Mouse (Mus musculus) layer of hippocampus, adult 11-12 months (tissue): ENCODE measurements around the gene Rreb1.

Experiments
- DNase-seq: peaks from one replicate; pipeline ENCODE4 v3.0.0; 2022; ENCODE audit warnings: low spot score

The Rreb1 gene

DNA sequence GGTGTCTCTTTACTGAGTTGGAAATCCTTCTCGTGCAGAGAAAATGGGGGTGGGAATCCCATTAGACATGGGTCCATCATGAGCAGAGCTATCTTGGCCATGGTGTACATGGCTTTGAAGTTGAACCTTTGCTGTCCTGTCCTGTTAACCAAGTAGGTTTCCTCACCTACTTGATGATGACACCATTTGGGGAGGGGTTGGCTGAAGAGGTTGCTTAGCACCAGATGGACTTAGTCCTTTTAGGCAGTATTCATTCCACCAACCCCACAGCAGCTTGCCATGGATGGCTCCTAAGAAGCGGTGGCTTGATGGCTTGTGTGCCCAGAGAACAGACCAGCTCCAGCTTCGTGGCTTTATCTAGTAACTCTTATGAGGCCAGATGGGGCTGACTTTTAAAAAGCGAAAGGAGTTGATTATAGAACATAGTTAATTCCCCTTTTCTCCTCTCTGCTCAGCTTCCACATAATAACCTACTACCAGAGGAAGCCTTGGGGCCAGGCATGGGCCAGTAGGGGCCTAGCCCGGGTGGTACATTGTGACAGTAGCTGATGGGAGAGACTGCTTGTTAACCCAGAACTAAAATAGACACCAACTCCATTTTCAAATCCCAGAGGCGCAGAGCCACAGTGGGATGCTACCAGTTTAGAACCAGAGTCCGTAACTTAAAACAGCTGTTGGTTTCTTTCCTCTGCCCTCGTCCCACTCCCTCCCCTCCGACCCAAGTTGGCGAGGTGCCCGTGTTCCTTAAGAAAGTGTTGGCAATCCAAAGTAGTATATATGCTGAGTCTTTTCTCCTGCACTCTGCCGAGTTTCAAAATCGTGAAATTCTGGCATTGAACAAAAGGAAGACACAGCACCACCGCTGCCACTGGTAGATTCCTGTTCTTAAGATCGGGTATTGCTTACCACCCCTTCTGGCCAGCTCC lies 140.4 kb downstream of the Rreb1 start:
- no peak for DNase-seq

DNA sequence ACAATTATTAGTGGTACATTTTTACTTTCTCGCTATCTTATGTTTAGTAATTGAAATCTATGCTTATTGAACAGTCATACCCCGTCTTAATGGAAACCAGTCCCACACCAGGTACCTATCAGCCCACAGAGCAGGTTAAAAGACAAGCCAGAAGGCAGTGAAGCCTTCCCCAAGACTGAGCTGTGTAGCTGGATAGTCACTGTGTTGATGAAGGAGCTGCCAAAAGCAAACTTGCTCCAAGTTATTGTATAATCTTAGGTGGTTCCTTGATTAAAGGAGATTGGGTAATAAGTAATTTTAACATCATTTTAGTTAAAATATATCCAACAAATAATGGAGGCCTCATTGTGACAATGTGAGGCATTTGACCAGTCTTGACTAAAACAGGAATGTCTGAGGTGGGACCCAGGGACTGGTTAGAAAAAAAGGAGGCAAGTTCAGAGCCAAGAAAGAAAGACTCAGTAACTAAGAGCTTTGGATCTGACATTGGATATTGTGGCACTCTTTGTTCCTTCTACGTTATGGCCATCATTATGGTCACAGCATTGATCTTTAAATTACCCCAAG lies 141.6 kb downstream of the Rreb1 start:
- DNase-seq = no peak

DNA sequence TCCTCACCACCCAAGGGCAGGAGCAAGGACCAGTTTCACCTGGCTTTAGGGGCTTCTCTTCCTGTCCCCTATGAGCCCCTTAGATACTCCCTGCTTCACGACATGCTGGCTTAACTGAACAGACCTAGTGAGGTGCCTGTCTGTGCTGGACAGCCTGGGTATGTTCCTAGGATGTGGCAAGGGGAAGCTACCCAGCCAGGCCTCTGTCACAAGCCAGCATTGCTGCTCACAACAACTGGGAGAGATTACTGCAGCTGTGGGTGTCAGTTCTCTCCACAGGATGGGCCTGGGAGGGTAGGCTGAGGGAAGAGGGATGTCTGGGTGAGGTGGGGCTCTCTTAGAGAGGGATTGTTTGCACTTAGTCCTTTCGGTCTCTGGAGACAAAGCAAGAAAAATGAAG lies 142.5 kb downstream of the Rreb1 start:
- no peak for DNase-seq

DNA sequence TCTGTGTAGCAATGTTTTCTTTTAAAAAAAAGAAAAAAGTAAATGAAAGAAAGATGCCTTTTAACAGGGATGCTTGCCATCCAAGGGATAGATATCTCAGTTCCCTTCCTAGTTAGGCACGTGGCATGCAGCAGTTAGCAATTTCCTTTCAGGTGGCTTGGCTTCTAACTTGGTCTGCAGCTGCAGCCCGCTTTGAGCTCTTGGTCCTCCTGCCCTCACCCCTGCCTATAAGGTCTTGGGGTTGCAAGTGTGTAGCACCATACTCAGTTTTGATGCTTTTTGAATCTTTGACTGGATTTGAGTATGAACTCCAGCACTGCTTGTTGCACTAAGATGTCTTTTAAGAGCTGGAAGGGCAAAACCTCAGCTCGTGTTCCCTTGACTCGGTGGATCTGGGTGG lies 144.9 kb downstream of the Rreb1 start:
- no peak for DNase-seq

DNA sequence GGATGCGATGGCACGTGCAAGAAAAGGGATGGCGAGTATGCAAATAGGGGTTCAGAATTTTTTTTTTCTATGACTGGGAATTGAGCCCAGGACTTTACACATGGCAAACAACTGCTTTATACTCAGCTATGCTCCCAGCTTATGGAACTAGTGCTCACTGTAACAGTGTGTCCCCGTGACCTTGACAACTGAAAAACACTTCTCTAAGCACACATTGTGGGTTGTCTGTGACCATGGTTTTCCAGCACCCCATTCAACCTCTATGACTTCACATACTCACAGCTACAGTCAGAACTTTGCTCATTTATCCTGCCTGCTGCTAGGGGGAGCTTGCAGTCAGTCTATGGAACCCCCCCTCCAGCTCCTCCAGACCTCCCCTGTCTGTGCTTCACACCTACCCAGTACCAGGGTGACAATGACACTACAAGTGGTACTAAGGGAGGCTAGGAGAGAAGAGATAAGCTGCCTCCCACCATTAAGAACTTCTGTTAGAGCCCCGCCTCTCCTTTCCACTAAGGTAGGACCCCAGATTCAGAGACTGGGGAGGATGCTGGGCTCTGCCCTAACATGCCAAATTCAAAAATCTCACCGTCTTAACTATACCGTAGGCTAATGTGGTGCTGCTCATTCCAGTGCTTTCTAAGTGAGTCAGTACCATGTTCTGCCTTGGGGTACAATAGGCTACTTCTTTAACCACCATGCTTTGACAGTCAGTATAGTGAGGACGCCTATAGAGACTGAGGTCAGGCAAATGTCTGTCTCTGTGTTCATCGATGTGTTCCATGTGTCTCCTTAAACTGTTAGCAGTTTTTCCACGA lies 145.7 kb downstream of the Rreb1 start:
- DNase-seq = no peak

DNA sequence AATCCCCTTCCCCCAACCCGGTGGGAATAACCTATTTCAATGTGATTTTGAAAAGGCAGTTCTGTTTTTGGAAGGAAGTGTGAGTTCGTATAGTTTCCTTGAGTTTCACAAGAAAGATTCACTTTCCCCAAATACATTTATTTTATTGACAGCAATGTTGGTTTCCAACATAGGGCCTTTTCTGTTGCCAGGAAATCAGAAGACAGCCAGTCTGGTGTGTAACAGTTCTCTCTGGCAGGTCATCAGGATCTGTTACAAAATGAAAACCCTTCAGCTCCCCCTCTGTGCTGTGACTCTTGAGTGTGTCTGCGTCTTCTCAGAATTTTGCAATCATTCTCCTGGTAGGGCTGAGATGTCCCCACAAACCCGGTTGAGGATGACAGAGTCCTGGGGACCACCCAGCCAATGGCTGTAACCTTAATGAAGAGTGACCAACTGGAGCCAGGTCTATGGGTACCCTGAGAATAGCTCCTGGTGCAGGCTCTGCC lies 146.3 kb downstream of the Rreb1 start:
- DNase-seq = no peak

DNA sequence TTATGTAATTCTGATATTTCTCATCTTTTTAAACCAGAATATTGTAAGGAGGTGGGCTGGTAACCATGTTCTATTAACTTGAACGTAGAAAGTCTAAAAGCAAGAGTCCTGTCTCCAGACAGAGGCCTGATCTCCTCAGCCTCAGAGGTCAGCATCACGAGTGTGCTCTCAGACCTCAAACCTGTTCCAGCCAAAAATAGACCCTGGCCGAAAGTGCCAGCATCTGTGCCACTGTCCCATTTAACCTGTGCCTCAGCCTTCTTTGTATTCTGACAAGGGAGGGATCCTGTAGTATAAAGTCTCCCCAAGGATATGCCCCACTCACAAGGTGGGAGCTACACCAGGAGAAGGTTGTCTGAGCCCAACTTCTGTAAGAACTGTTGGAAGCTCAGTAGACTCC lies 148.2 kb downstream of the Rreb1 start:
- DNase-seq = no peak

DNA sequence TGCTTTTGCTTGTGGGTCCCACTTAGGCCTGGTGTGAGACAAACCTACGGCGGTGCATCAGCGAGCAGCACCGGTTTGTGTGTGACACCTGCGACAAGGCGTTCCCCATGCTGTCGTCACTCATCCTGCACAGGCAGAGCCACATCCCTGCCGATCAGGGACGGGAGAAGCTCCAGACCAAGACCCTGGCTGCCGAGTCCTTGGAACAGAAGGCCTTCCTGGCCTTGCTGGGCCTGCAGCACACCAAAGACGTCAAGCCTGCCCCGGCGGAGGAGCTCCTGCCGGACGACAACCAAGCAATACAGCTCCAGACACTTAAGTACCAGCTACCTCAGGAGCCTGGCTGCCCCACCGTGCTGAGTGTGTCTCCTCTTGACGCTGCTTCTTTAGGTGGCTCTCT lies 151.3 kb downstream of the Rreb1 start:
- no peak for DNase-seq

DNA sequence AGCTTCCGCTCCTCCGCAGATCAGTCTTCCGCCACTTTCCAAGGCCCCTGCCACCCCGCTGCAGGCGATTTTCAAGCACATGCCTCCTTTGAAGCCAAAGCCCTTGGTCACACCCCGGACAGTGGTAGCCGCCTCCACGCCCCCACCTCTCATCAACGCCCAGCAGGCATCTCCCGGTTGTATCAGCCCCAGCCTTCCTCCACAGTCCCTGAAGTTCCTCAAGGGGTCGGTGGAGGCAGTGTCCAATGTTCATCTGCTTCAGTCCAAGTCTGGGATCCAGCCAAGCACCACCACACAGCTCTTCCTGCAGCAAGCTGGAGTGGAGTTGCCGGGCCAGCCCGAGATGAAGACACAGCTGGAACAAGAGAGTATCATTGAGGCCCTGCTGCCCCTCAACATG lies 151.9 kb downstream of the Rreb1 start:
- DNase-seq = no peak

DNA sequence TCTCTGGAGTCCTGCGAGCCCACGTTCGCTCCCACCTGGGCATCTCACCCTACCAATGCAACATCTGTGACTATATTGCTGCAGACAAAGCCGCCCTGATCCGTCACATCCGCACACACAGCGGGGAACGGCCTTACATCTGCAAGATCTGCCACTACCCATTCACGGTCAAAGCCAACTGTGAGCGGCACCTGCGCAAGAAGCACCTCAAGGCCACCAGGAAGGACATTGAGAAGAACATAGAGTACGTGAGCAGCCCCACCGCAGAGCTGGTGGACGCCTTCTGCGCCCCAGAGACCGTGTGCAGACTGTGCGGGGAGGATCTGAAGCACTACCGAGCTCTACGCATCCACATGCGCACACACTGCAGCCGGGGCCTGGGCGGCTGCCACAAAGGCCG lies 152.4 kb downstream of the Rreb1 start:
- no peak for DNase-seq

DNA sequence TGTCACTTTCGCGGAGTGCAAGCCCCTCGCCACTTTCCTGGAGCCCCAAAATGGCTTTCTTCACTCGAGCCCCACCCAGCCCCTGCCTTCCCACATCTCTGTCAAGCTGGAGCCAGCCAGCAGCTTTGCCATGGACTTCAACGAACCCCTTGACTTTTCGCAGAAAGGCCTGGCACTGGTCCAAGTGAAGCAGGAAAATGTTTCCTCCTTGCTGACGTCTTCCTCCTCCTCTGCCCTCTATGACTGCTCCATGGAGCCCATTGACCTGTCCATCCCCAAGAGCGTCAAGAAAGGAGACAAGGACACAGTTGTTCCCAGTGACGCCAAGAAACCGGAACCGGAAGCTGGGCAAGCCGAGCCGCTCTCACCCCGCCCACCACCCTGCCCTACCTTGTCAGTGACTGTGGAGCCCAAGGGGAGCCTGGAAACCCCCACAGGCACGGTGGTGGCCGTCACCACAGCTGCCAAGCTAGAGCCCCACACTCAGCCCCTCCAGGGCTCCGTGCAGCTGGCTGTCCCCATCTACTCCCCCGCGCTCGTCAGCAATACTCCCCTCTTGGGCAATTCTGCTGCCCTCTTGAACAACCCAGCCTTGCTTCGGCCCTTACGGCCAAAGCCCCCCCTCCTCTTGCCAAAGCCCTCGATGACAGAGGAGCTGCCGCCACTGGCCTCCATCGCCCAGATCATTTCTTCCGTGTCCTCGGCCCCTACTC lies 153.2 kb downstream of the Rreb1 start:
- no peak for DNase-seq

DNA sequence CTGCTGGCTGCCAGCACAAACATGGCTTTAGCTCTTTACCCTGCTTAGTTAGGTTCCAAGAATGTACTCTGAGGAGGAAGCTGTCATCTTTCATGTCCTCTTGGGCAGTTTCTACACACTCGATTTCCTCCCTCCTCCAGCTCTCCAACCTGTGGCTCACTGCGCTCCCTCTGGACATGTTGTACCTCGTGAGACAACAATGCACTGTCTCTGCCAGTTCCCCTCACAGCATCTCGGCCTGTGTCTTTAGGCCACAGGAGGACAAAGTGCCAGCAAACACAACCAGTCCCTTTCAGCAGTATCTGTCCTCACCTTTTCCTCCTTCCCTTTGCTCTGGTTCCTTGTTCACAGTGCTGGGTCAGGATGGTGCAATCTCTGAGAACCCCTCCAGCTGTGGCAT lies 155.9 kb downstream of the Rreb1 start:
- DNase-seq = no peak

DNA sequence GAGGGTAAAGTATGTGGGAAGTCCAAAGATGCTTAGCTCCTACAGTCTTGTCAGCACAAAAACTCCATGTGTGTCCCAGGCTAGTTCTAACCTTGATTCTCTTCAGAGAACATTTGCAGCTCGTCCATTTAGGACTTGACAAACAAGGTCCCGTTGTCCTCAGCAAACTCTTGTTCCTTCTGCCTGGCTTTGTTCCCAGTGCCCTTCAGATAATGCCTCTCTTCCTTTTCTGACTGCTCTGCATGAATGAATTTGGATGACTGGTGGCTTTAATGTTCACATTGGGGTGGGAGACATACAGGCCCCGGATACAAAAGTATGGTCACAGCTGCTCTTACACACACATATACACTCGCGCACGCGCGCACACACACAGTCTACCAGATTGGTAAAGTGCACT lies 156.7 kb downstream of the Rreb1 start:
- no peak for DNase-seq

DNA sequence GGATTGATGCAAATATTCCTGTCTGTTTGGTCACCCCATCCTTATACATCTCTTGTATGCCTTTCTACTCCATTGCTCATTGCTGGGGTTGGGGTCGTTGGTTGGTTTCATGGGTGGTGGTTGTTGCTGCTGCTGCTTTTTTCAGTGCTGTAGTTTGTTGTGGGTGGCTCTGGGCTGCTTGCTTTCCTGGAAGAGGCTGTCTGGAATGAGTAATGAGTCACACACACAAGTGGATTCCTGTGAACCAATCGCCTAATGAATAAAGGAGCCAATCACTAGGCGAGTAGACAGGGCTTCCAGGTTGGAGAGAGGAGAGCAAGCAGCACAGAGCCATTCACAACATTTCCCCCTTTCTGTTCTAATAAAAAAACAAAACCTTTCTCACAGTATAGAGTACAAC lies 158.2 kb downstream of the Rreb1 start:
- no peak for DNase-seq

DNA sequence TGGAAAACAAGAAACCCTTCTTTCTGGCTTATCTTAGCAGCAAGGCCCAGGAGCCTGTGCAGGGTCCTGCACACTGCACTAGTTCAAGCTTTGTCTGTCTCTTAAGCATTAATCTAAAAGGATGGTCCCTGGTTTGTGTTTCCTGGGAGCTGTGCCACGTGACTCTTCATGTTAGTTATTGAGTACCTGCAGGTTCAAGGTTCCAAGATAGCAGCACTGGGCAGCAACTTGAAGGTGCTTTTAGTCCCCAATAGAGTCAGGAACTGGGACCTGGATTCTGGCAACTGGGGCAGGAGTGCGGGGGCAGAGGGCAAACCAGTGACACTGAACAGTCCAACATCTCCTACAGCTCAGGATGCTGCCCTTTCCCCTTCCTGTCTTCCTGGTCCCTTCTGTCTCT lies 162.0 kb downstream of the Rreb1 start:
- DNase-seq = no peak

DNA sequence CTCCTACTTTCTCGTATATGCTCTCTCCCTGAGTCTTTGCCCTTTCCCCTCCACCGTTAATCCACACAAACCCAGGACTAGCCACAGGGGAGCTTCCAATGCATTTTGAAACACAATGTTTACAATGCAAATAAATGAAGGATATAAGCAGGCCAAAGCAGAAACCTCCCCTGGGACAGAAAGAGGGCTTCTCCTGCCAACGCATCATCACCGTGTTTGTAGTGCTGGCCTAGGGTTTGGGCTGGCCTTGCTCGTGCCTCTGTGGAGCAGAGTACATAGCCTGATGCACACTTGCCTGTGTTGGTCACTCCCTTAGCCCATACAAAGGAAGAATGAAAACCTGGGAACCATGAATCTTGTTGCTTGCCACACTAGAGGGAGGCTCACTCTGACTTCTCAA lies 162.4 kb downstream of the Rreb1 start:
- no peak for DNase-seq

DNA sequence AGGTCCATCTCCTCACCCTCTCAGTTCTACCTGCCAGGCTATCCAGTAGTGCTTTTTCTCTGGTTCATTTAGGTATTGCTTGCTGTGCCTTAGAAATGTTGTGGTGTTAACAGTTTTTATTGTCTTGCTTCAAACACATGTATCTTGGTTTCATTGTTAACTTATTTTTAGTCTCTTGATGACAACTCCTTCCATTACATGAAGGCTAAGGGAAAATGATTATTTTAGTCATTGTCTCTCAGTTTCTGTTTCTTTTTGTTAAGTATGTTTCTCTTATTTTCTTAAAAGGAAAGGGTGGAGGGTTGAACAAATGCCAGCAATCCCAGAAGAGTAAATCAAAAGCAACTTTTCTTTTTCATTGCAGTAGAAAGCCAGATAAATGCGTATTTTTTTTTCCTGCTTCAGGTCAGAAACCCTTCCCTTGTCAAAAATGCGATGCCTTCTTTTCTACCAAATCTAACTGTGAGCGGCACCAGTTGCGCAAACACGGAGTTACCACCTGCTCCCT lies 163.0 kb downstream of the Rreb1 start:
- no peak for DNase-seq

DNA sequence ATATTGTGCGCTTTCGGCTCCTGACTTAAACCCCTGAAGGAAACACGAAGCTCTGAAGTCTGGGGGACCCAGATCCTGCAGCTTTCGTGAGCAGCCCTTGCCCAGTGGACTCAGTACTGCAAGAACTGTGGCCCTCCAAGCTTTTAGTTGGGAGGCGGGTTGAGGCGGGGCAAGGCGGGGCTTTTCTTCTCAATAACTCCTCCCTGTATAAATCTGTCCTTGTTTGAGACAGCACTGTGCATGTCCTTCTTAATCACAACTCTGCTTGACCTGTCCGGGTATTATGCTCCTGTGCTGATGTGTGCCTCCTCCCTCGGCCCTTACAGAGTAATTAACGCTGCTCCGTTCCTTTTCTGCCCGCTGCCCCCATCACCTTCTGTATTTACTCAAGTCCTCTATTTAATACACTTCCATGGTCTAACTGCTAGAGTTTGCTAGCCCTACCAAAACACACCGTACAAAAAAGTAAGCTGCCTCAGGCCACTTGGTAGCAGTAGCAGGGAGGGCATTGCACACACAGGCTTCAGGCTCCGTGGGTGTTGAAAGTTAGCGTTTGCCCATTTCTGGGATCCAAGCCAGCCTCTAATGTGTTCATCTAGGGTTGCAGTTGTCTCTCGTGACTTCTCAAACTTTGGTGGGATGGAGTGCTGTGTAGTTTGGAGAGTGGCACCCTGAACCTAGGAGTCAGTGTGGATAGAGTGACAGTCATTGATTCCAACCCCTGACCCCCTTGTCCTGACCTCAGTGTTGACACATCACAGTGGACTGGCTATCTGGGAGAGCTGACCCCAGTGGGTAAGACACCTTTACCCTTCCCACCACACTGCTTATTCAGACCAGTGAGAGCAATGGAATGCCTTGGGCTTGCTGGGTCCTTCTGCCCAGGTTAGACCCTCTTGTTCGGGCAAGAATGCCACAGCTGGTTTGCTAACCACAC lies 164.0 kb downstream of the Rreb1 start:
- no peak for DNase-seq

DNA sequence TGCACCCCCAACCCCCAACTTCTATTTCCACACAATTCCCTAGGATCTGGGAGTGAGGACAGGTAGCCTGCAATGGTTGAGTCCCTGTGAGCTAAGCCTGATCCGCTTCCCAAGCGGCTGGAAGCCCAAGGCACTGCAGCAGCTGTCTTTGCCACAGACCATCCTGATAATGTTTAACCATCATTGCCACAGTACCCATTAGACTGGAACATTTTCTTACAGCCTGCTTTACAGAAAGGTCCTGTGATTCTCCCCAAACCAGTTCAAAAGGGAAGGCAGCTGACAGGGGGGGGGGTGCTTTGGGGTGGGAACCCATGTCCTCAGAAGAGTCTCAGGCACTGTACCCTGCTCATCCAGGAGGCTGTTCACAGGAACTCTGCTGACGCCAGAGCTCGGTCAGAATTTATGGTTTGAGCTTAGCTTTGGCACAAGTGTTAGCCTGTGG lies 164.7 kb downstream of the Rreb1 start:
- no peak for DNase-seq

DNA sequence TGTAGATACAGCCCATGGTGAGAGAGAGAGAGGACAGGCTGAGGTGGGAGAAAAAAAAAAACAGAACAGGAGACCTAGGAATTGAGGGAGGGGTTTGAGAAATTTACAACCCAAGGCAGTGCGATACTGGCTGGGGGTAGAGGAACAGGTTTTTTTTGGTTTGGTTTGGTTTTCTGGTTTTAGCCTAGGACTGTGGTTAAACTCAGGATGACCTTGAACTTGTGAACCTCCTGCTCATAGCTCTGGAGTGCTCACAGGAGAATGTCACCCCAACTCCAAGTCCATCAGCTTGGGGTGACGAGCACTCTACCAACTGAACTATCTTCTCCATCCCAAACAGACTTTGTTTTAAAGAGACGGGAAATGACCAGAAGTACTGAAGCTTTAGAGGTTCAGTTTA lies 165.3 kb downstream of the Rreb1 start:
- no peak for DNase-seq

DNA sequence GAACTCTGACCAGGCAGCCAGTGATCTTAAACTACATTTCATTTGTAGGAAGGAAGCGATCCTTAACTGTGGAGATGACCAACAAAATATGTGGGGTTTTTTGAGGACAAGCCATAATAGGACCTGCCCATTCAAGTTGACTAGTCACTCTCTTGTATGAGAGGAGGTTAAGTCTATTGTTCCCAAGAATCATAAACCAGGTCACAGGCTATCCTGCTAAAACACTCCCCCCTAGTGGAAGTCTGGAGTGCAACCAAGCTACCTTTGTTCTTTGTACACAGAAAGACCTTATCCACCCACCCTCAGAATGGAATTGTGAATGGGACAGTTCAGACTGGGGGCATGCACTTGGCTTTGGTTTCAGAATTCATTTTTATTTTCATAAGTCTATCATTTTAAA lies 166.1 kb downstream of the Rreb1 start:
- no peak for DNase-seq
